Mouse (Mus musculus) heart, adult 9 months (tissue): ENCODE results near the gene Slc22a1.

Experiments
- DNase-seq, 2 experiments: peaks; one replicate each; pipeline ENCODE4 v3.0.0; 2022; ENCODE audit warnings: low spot score in 2 of 2

The Slc22a1 gene

GRCm38 (mm10) chr17:12631771-12632600 is 43.6 kb downstream of the Slc22a1 start:
- no peak for DNase-seq

DNA sequence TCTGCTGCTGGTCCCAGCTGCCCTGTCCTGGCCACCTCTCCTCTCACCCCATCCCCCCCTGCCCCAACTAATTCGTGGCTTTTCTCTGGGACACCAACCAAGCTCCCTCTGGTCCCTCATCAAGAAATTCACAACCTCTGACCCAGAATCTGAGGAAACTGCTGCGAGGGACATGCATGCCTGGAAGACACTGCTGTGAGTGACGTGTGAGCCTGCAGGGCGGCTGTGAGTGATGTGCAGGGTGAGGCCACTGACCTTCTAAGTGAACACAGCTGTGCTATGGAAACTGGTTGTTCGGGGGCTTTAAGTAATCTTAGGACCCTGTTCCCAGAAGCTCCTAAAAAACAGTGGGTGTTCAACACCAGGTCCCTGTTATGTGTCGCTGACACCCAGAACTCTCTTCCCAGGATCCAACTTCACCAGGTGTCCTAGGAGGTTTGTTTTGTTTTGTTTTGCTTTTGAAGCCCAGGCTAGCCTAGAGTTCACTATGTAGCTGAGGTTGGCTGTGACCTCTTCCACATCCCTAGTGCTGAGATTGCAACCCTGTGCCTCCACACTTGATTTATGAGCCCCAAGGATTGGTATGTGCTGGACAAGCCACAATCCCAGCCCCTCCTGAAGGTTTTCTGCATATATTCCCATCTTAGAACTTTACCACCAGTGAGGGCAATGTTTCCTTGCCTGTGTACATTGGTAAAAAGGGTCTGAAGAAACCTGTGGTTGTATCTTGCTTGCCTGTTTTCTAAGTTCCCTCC is 44.5 kb downstream of the Slc22a1 start:
- DNase-seq, result no peak

GRCm38 (mm10) chr17:12627983-12628382 is 47.6 kb downstream of the Slc22a1 start:
- DNase-seq, result no peak

DNA sequence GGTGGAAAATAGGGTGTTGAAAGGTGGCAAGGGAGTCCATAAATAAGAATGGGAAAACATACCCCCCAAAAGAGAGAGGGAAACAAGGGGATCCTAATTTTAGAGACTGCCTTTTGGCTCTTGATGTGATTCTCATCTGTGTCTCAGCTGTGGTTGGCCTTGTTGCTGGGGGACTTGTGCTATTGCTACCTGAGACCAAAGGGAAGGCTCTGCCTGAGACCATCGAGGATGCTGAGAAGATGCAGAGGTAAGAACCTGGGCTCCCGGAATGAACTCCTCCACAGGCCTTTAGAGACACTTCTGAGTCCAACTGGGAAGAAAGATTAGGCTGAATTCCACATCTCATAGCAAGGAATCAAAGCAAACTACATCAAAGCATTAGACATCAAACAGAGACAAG is 56.0 kb downstream of the Slc22a1 start:
- no peak for DNase-seq

- DNase-seq, result no peak
Observed at GRCm38 (mm10) chr17:12615429-12615828, 60.2 kb downstream of the Slc22a1 start.

GRCm38 (mm10) chr17:12614511-12615385 is 60.9 kb downstream of the Slc22a1 start:
- DNase-seq, result no peak

GRCm38 (mm10) chr17:12607202-12607601 is 68.4 kb downstream of the Slc22a1 start:
- peak in 1 of 2 experiments; percentile 21 for DNase-seq

GRCm38 (mm10) chr17:12606634-12607033 is 69.0 kb downstream of the Slc22a1 start:
- no peak for DNase-seq
